Mouse (Mus musculus): Measurements from ENCODE around the gene Syt5.
A peak's percentile ranks its signal among the peaks of the same experiment; 100 is the strongest.

The Syt5 gene

DNA sequence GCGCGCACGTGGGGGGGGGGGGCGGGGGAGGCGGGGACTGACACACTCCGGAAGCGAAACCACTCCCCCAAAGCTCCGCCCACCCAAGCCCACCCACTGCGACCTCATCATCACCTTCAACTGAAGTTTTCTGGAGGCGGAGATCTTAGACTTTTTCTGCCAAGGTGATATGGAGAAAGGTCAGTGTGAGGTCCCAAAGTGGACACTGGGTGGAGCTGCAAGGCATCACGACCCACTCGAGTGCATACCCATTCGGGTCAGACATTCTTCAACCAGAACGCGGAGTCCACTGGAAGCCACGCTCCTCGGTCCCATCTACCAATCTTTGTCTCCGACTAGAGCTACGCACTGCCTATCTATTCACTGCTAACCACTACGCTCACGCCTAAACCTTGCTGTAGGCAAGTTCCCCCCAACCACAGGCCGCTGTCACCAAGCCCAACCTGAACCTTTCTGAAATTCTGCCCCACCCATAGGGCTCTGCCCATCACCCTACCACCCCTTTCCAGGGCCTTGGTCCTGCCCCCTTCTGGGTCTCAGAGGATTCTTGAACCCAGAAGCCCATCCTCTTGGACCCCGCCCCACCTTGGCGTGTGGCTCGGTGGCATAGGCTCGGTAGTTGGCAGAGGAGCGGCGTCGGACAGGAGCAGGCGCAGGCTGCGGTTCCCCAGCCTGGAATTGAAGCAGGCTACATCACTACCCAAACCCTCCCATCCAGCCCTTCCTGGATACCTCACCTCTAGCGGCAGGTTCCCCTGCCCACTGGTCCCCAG lies 25.9 kb downstream of the Syt5 start:
- DNase-seq, result no peak

DNA sequence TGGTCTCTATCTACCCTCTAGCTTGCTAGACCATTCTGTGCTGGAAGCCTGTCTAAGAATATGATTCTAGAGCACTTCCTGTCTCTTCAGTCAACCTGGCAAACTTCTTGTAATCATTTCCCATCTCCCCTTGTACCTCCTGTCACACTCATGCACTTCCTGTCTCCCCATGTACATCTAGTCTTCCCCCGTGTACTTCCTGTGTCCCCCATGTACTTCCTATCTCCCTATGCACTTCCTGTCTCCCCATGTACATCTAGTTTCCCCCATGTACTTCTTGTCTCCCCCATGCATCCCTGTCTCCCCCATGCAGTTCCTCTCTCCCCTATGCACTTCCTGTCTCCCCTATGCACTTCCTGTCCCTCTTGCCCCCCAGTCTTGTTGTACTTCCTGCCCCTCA lies 28.9 kb downstream of the Syt5 start:
- no peak for DNase-seq

DNA sequence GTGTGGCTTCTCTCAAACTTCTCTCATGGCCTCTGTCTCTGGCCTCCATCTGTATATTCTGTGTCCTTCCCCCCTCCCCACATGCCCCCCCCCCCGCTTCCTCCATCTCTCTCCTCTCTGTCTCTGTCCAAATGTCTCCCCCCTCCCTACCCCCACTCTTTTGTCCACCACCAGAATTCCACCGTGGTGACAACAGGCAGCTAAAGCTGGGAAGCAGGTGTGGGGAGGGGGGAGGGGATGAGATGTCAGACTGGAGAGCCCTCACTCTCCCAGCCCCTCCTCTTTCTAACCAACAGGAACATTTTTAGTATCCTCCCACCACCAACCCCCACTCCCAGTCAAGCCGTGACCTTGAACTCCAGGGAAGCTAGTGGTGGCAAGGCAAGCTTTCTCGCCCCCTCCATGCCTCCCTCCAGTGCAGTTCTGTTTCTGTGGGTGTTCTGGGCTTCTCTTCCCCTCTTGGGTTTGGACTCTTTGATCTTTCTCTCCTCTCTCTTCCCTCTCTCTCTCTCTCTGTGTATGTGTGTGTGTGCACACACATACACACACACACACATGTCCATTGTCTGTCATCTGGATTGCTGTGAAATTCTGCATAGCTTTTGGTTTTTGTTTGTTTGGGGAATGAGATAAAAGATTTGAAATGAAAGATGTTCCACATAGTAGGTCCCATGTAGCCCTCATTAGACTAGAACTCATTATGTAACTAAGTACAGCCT lies 30.9 kb downstream of the Syt5 start, which contains the start of gene Tnnt1:
Gene Tnnt1, minus strand, starts transcription at position 51 of the 719 bp plus-strand sequence.
- no peak for DNase-seq

DNA sequence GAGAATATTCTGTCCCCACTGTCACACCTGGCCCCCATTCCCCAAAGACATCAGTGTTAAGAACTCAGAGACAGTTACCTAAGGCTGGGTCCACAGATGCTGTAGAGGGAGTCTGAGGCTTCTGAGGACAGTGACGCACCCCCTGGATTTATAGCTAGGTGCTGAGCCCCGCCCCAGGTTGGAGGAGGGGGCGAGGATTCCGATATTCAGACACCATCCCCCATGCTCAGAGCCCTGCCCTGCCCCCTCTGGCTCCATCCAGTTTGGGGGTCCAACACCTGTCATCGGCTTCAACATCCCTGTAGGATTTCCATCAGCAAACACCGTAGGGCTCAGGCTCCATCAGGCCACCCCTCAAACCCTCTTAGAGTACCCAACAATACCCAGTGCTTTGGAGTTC lies 31.5 kb downstream of the Syt5 start:
- no peak for DNase-seq

DNA sequence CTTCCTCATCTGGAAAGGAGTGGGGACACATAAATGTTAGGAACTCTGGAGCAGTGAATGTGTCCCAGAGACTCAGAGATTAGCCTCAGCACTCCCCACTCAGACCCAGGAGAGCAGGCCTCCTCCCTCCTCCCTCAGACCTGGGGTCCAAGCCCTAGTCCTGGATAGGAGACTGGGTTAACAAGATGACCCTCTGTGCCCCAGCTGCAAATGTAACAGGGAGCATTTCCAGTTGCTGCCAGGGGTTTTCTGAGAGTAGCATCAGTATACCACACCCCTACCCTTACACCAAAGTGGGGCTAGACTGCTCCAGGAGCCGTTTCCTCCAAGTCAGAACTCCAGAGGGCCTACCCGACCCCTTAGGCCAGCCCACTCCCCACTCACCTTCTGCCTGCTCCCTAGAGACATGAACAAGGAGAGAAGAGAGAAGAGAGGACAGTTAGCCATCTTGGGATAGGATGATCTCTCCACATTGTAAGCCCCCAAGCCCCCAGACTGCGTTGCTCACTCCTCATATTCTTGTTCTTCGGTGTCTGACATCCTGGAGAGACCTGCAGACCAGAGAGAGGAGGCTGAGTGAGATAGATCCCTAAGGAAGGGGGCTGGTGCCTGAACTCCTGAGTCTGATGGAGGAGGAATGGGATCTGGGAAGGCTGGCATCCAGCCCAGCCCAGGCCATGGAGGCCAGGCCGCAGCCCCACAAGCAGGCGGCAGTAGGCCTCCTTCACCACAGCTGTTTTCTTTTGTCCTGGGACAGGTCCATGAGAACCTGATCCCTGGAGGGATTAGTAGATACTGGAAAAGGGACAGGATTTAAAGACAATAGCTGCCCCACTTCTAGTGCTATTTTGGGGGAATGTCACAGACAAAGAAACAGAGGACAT lies 33.3 kb downstream of the Syt5 start:
- no peak for DNase-seq

DNA sequence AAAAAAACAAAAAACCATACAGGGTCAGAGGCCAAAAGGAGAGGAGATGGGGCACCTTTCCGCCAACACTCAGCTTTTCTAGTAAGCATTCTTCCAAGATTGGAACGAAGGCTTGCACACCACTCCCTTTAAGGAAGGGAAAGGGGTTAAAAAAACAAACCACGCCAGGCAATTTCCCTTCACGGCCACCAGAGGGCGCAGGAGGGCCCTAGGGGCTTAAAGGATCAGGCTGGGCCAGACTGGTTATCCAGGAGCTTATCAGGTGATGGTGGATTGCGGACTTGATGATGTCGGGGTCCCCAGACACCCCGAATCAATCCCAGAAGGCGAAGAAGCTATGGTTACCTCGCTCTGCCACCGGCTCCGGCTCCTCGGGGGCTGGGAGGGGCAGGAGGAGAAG lies 34.1 kb downstream of the Syt5 start:
- peak; percentile 30 for DNase-seq

DNA sequence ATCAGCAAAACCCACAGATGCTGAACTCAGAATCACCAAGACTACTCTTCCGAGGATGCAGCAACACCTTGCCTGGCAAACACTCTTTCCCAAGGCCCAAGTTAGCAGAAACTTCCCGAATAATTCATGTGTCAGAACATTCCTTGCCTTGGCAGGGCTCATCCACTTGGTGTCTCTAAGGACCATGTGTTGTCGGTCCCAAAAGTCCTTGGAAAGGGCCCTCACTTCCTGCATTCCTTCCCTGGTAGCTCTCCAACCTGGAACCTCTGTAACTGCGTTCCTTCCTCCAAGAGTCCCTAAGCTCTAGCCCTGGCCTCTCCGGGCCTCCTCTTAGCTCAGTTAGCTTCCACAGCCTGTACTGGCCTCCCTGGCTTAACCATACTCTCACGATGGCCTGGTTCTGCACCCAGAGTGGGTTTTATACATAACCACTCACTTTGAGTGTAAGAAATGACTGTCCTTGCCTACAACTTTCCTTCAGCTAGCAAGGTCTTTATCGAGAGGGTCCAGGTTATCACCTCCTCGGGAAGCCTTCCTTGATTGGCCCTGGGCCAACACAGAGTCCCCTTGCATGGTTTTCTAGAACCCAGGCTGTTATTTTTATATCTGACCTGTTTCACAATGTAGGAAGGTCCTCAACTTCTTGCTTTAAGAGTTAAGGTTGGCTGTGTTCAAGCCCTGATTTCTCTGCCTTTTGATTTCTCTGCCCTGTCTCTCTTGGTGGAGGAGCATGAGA lies 35.7 kb downstream of the Syt5 start:
- DNase-seq, result no peak

DNA sequence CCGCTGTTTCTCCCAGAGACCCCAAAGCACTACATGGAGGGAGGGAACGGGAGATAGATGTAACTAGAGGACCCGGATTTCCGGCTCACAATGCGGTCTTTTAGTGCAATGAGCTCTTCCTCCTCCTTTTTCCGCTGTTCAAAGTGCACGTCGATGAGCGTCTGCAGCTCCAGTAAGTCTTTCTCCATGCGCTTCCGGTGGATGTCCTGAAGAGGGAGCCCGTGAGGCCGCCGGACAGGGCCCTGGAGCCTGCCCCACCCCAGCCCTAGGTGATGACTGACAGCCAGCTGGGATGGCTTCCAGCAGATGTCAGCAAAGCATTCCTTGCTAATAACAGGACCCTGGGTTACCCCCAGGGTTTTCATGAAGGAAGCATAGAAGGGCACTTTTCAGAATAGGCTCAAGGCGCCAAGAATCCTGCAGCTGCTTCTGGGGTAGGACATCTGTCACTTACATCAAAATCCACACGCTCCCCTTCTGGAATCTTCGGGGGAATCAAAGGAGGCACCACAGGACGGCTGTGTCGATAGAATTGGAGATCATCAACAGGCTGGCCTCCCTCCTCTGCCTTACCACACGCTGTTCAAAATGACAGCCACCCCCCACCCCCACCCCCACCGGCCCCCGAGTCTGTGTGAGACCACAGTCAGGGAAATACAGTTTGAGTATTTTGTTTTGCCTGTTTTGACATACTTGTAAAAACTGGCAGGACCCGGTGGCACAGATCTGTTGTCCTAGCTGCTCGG lies 37.3 kb downstream of the Syt5 start:
- DNase-seq, result peak; percentile 72

DNA sequence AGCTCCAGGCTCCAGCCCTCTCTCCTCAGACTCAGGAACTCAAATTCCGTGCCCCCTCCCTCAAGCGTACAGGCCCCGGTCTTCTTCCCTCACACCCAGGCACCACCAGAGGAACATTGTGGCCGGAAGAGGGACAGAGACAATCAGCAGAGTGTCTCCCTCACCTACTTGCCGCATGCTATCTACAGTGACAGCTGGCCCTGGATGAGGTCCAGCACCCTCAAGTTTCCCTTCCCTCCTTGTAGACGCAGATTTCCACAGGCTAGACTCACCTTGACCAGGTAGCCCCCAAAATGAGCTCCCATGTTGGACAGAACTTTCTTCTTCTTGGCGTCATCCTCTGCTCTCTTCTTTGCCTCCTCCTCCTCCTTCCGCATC lies 38.6 kb downstream of the Syt5 start:
- DNase-seq, result no peak

DNA sequence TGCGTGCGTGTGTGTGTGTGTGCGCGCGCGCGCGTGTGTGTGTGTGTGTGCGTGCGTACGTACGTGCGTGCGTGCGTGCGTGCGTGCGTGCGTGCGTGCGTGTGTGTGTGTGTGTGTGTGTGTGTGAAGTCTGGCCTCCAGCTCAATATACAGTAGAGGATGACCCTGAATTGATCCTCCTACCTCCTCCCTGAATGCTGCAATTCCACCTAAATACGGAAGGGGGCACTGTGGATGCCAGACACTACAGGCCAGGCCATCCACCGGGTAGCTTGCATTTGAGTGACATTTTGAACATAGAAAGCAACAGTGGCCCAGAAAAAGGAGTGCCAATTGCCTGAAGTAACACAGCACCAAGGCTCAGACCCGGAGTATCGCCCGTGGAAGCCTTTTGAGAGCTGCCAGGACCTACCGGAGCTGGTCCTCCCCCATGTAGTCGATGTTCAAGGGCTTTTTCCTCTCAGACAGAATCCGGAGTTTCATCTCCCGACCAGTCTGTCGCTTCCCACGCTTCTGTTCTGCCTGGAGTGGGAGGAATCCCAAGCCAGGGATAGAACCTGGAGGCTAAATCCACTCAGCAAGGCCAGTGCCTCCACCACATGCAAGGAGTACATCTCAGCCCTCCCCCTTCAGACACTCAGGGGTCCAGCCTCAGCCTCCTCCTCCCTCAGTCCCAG lies 39.1 kb downstream of the Syt5 start:
- no peak for DNase-seq

DNA sequence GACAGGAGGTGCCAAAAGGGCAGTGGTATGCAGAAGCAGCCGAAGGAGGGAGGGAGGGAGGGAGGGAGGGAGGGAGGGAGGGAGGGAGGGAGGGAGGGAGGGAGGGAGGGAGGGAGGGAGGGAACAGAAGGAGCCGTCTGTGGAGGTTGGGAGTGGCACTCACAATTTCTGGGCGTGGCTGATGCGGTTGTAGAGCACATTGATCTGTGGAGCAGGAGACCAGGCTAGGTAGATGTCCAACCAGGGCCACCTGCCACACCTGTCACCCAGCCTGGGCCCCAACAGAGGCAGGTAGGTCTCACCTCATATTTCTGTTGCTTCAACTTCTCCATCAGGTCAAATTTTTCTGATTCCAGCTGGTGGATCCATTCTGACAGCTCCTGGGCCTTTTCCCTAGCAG lies 40.1 kb downstream of the Syt5 start:
- no peak for DNase-seq

DNA sequence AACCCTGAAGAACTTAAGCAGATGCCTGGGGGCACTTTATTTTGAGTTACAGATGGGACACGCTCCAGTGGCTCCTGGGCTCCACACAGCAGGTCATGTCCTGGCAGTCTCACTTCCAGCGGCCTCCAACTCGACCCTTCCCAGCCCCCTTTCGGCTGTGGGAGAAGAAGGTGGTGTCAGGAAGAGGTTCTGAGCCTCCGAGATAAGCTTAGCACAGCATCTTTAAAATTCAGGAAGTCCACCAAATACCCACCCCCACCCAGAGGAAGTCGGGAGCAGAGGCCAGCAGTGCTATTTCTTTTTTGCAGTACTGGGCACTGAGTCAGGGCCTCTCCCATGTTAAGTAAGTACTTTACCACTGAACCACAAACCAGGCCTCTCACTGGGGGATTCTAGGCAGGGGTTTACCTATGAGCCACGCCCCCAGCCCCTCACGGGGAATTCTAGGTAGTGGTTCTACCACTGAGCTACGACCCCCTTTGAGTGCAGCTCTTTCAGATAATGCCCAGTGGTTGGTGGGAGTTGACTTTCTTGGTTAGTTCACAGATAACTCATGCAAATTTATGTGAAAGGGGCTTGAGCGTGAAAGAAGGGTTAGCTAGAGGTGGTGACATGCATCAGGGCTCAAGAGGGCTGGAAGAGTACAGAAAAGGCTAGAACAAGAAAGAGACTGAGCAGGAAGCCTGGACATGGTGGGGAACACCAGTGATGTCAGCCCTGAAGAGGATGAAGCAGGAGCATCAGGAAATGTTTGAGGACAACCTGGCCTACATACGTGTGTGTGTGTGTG lies 42.5 kb downstream of the Syt5 start:
- DNase-seq, result no peak

DNA sequence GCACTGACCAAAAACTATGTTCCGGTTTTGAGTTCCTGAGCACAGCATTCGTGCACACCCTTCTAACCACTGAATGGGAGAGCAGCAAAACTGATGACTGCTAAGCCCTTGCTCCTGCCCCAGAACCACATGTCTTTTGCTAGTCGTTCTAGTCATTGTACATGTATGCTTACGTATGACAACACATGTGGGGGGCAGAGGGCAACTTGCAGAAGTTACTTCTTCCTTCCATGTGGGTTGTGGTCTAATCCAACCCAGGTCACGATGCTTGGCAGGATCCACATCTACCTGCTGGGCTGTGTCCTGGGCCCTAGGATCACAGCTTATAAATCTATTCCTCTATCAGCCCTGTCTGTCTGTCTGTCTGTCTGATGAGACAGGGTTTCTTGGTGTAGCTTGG lies 43.5 kb downstream of the Syt5 start:
- no peak for DNase-seq

DNA sequence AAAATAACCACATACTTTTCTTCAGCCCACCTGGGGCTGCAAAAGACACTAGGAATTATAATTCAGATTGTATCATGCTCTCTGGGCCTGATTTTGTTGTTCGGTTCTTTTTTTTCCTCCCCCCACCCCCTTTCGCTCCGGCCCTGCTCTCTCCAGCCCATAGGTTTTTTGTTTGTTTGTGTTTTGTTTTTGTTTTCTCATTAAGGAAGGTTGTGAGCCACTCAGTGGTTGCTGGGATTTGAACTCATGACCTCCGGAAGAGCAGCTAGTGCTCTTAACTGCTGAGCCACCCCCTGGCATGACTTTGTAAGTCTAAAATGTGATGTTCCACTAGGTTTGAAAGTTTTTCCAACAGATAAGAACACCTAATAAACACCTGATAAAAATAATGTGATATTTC lies 44.2 kb downstream of the Syt5 start:
- DNase-seq, result no peak

DNA sequence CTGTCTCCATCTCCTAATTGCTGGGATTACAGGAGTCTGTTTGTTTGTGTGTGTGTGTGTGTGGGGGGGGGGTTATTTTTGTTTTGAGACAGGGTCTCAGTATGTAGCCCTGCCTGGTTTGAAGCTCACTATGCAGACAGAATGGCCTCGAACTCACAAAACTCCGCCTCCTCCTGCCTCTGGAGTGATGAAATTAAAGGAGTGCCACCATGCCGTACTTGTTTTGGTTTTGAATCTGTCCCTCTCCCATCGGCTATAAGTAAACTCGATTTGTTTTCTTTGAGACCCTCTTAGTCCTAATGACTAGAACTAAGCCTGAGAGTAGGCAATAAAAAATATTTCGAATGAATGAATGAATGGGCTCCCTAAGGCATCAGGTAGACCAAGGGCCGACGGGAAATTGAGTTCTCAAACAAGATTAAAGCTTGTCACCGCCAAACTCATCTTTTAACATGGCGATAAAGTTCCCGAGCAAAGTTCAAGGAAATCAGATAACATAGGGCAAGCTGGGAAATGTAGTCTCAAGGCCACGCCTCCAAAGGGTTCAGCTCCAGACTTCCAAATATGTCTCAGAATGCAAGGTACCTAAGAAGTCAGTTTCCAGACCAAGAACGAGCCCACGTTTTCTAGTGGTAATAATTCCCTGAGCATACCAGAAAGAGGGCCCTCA lies 44.8 kb downstream of the Syt5 start:
- DNase-seq, result peak; percentile 35

DNA sequence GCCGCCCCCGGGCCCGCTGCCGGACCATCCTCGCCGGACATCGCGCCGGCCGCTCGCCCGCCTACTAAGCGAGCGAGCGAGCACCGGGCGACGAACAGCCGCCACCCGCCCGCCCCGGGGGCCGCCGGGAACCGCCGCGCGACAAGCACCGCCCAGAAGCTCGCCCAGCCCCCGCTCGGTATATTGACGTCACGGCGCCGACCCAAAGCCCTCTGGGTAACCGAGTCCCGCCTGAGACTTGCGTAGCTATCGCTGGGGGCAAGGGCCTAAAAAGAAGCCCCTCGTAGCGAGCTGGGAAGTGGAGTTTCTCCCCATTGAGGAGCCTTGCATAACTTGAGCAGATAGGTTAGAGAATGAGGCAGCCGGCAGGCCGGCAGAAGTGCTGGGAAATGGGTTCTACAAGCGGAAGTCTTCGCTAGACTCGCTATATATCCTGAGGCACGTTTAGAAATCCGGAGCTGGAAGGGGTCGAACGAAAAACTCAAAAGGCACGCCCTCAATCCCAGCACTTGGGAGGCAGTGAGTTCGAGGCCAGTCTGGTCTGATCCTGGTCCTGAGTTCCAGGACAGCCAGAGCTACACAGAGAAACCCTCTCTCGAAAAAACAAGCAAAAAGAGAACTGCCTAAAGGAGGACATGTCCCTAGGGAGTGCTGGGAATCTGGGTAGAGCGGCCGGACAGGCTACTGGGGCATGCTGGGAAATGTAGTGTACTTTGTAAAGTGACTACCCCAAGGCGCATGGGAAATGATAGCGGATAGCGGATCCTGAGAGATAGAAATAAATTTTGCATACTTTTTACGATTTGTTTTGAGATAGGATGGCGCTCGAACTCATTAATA lies 45.6 kb downstream of the Syt5 start, which contains the start of gene Ppp1r12c:
Gene Ppp1r12c, minus strand, starts transcription at position 123 of the 840 bp plus-strand sequence.
- DNase-seq, result peak; percentile 95

DNA sequence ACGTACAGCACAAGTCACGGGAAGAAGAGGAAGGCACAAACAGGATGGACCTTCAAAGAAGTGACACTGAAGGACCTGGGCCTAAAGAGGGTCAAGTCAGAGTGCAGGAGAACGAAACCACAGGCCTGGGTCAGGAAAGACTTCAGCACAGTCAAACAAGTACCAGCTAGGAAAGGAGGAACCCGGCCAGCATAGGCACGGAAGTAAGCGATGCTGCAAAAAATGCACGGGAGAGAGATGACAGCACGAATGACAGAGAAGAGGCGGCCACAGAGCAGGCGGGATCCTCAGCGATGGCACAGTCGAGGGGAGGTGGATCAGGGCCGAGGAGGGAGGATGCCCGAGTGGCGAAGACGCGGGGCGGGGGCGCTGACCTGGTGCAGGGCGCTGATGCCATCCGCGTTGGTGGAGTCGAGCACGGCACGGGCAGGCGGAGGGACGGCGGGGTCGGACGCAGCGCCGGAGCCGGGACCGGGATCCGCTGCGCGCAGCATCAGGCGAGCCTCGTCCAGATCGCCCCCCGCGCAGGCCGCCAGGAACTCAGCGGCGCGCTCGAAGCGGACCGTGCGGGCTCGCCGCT lies 46.4 kb downstream of the Syt5 start:
- peak; percentile 39 for DNase-seq

DNA sequence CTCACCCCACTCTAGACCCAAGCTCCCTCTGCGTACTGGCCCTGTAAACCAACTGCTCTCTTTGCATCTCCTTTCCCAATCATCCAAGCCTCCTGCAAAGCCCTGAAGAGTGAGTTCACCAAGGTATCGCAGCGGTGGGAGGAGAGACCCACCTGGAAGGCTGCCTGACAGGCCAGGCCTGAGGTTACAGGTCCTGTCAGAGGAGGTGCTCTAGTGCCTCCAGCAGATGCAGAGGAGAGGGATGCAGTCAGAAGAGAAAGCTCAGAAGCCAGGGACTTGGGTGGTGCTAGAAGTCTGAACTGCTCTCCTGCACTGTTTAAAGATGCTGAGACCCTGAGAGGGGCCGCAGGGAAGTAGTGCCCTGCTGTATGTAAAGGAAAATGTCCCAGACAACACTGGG lies 48.3 kb downstream of the Syt5 start:
- no peak for DNase-seq

DNA sequence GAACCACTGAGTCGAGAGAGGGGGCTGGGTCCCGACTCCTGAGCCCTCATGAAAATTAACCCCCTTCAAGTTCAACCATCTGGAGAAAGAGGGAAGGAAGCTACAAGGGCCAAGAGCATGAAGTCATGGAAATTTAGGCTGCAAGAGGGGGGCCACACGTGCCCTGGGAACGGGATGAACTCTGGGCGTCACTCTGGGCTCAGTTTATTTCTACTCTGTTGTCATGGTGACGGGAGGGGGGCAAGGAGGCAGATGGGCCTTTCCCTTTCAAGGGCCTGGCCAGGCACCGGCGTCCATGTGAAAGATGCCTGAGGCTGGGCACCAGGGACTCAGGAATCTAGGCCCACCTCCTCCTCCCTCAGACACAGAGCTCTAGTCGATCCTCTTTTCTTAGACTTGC lies 49.1 kb downstream of the Syt5 start:
- DNase-seq, result peak; percentile 14
